Mouse (Mus musculus): ENCODE results near the gene Ccdc90b. TPM values are rescaled to one million over a fixed set of nuclear protein-coding genes. Genes with fewer than 3 reads are reported as not detected.

Ccdc90b gene
- total and polyA plus RNA-seq, 3 experiments = not detected

GRCm38 (mm10) chr7:92550248-92550989, 10.5 kb upstream of the Ccdc90b start:
- Histone ChIP-seq H3K9me3 (replicated peaks) (no peaks in the 10 kb centered on the region), H3K4me3 (ENCODE audit: low read depth, low read length) (no peak overlapping the region), H3K36me3 (replicated peaks) (no peaks in the 10 kb centered on the region), H3K4me1 (ENCODE audit: insufficient read depth, low read depth, low read length) (no peaks in the 10 kb centered on the region), H3K27me3 (ENCODE audit: insufficient read depth, low read length) (no peaks in the 10 kb centered on the region)
- DNase-seq (ENCODE audit: low spot score) (no peak), ATAC-seq (ENCODE audit: extremely low read depth, insufficient number of reproducible peaks, low FRiP score, poor library complexity, severe bottlenecking) (no peak)
- TF ChIP-seq GATA2 (IDR thresholded peaks at IDR 0.05; ENCODE audit: borderline replicate concordance, low read depth, low read length) = no peak

GRCm38 (mm10) chr7:92550990-92551392, 10.0 kb upstream of the Ccdc90b start:
- Histone ChIP-seq H3K4me3 (ENCODE audit: low read depth, low read length) (no peak overlapping the region), H3K36me3 (replicated peaks) (no peaks in the 10 kb centered on the region), H3K27me3 (ENCODE audit: insufficient read depth, low read length) (no peaks in the 10 kb centered on the region), H3K9me3 (replicated peaks) (no peaks in the 10 kb centered on the region), H3K4me1 (ENCODE audit: insufficient read depth, low read depth, low read length) (no peaks in the 10 kb centered on the region)
- no peak for ATAC-seq (ENCODE audit: extremely low read depth, insufficient number of reproducible peaks, low FRiP score, poor library complexity, severe bottlenecking)
- no peak for TF ChIP-seq GATA2 (IDR thresholded peaks at IDR 0.05; ENCODE audit: borderline replicate concordance, low read depth, low read length)
- DNase-seq (ENCODE audit: low spot score) = no peak

- DNase-seq (ENCODE audit: low spot score) (no peak), ATAC-seq (ENCODE audit: extremely low read depth, insufficient number of reproducible peaks, low FRiP score, poor library complexity, severe bottlenecking) (no peak)
- H3K9me3 ChIP-seq (replicated peaks) = peaks cover 3% of the 10 kb centered on the region
- 0 out of 2 replicates have a peak, but pooled peaks cover 3% of the 10 kb centered on the region for H3K27me3 ChIP-seq (ENCODE audit: insufficient read depth, low read length)
- no peak overlapping the region for H3K4me3 ChIP-seq (ENCODE audit: low read depth, low read length)
- TF ChIP-seq POLR2AphosphoS5 (IDR thresholded peaks at IDR 0.05; ENCODE audit: insufficient replicate concordance, low read depth, low read length) (no peak), TAL1 (conservative IDR thresholded peaks at IDR 0.05; ENCODE audit: low read depth, low read length) (no peak), GATA2 (IDR thresholded peaks at IDR 0.05; ENCODE audit: borderline replicate concordance, low read depth, low read length) (no peak), GATA1 (IDR thresholded peaks at IDR 0.05; ENCODE audit: borderline replicate concordance, low read length) (no peak), CTCF (IDR thresholded peaks at IDR 0.05; ENCODE audit: low read depth, low read length) (no peak)
- H3K36me3 ChIP-seq (replicated peaks) = no peaks in the 10 kb centered on the region
- H3K4me1 ChIP-seq (ENCODE audit: insufficient read depth, low read depth, low read length) = no peaks in the 10 kb centered on the region
Measured at GRCm38 (mm10) chr7:92558744-92559143, 2.2 kb upstream of the Ccdc90b start.

- Histone ChIP-seq H3K4me1 (ENCODE audit: insufficient read depth, low read depth, low read length) (no peaks in the 10 kb centered on the region), H3K36me3 (replicated peaks) (no peaks in the 10 kb centered on the region), H3K4me3 (ENCODE audit: low read depth, low read length) (no peak overlapping the region), H3K27me3 (ENCODE audit: insufficient read depth, low read length) (no peaks in the 10 kb centered on the region), H3K9me3 (replicated peaks) (no peaks in the 10 kb centered on the region)
- DNase-seq (ENCODE audit: low spot score) (no peak), ATAC-seq (ENCODE audit: extremely low read depth, insufficient number of reproducible peaks, low FRiP score, poor library complexity, severe bottlenecking) (no peak)
- TF ChIP-seq POLR2AphosphoS5 (IDR thresholded peaks at IDR 0.05; ENCODE audit: insufficient replicate concordance, low read depth, low read length) (no peak), CTCF (IDR thresholded peaks at IDR 0.05; ENCODE audit: low read depth, low read length) (no peak), GATA1 (IDR thresholded peaks at IDR 0.05; ENCODE audit: borderline replicate concordance, low read length) (no peak), GATA2 (IDR thresholded peaks at IDR 0.05; ENCODE audit: borderline replicate concordance, low read depth, low read length) (no peak), TAL1 (conservative IDR thresholded peaks at IDR 0.05; ENCODE audit: low read depth, low read length) (no peak)
Measured at GRCm38 (mm10) chr7:92566775-92567174, 5.8 kb downstream of the Ccdc90b start.

- DNase-seq (ENCODE audit: low spot score) (no peak), ATAC-seq (ENCODE audit: extremely low read depth, insufficient number of reproducible peaks, low FRiP score, poor library complexity, severe bottlenecking) (no peak)
- Histone ChIP-seq H3K9me3 (replicated peaks) (no peaks in the 10 kb centered on the region), H3K27me3 (ENCODE audit: insufficient read depth, low read length) (peaks cover 6% of the 10 kb centered on the region; the same call in 1 of the 2 replicates), H3K36me3 (replicated peaks) (no peaks in the 10 kb centered on the region), H3K4me1 (ENCODE audit: insufficient read depth, low read depth, low read length) (no peaks in the 10 kb centered on the region), H3K4me3 (ENCODE audit: low read depth, low read length) (no peak overlapping the region)
- TF ChIP-seq CTCF (IDR thresholded peaks at IDR 0.05; ENCODE audit: low read depth, low read length) = no peak
- no peak for TF ChIP-seq TAL1 (conservative IDR thresholded peaks at IDR 0.05; ENCODE audit: low read depth, low read length)
- no peak for TF ChIP-seq POLR2AphosphoS5 (IDR thresholded peaks at IDR 0.05; ENCODE audit: insufficient replicate concordance, low read depth, low read length)
- TF ChIP-seq GATA2 (IDR thresholded peaks at IDR 0.05; ENCODE audit: borderline replicate concordance, low read depth, low read length) = no peak
Measured at GRCm38 (mm10) chr7:92580491-92581207, 19.7 kb downstream of the Ccdc90b start.

- ATAC-seq (ENCODE audit: extremely low read depth, insufficient number of reproducible peaks, low FRiP score, poor library complexity, severe bottlenecking) (no peak), DNase-seq (ENCODE audit: low spot score) (no peak)
- Histone ChIP-seq H3K4me3 (ENCODE audit: low read depth, low read length) (no peak overlapping the region), H3K27me3 (ENCODE audit: insufficient read depth, low read length) (peaks cover 6% of the 10 kb centered on the region; the same call in 1 of the 2 replicates), H3K4me1 (ENCODE audit: insufficient read depth, low read depth, low read length) (no peaks in the 10 kb centered on the region), H3K36me3 (replicated peaks) (no peaks in the 10 kb centered on the region), H3K9me3 (replicated peaks) (no peaks in the 10 kb centered on the region)
- no peak for TF ChIP-seq CTCF (IDR thresholded peaks at IDR 0.05; ENCODE audit: low read depth, low read length)
- no peak for TF ChIP-seq POLR2AphosphoS5 (IDR thresholded peaks at IDR 0.05; ENCODE audit: insufficient replicate concordance, low read depth, low read length)
- TF ChIP-seq TAL1 (conservative IDR thresholded peaks at IDR 0.05; ENCODE audit: low read depth, low read length) = no peak
- TF ChIP-seq GATA1 (IDR thresholded peaks at IDR 0.05; ENCODE audit: borderline replicate concordance, low read length) = no peak
- no peak for TF ChIP-seq GATA2 (IDR thresholded peaks at IDR 0.05; ENCODE audit: borderline replicate concordance, low read depth, low read length)
Measured at GRCm38 (mm10) chr7:92583567-92583966, 22.6 kb downstream of the Ccdc90b start.

All from G1E (cell line).